Mouse (Mus musculus): Measurements from ENCODE around the gene Moxd1. TPM values are rescaled to one million over a fixed set of nuclear protein-coding genes. Genes with fewer than 3 reads are reported as not detected.
"Not testable (repeated sequence)": the region's sequence is repeated elsewhere in the genome, so short reads cannot be mapped to it uniquely, and the experiment has no call there.

Gene Moxd1
- polyA plus RNA-seq, 2 experiments: 0.12 TPM; not detected in 1

DNA sequence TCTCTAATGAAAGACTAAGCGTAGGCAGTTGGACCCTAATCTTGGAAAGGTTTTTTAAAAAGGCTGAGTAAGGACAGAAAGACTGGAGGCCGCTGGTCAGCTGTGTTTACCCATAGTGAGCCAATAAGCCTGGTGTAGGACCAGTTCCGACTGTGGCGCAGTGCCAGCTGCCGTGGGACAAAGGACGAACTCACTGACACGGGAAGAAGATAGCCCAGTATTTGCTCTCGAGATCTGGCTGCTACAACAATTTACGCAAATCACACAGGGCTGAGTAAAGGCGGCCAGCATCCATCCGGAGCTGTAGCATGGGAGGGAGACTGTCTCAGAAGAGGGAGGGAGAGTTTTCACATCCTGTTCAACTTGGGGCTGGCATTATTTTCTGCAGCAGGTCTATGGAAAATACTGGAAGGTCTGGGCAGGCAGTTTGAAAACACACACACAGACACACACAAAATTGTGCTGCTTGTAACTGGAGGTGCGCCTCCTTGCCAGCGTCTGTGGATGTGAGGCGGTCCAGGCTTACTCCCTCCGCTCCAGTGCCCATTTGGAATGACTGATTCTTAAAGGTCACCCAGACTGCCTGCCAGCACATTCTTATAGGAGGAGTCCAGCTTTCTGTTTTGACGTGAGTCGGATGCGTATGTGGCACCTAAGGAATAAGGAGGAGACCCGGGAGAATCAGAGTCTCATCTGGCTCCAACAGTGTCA, 94.0 kb downstream of the Moxd1 start:
- H3K4me1 ChIP-seq (replicated peaks; ENCODE audit: control insufficient read depth in 2 of 2, insufficient read depth in 2 of 2, low read length in 1 of 2): no peaks in the 10 kb centered on the region; a peak in 1 of 4 replicates
- DNase-seq (ENCODE audit: low read depth in 3 of 3, low spot score in 3 of 3) (peak in 1 of 3 experiments; percentile 2), ATAC-seq (ENCODE audit: insufficient read depth) (no peak)
- no peak for TF ChIP-seq EP300 (IDR thresholded peaks at IDR 0.05; ENCODE audit: low read depth)
- no peak for TF ChIP-seq CTCF (IDR thresholded peaks at IDR 0.05; ENCODE audit: low read depth)
- H3K36me3 ChIP-seq (replicated peaks; ENCODE audit: control insufficient read depth, insufficient read depth, low read depth): no peaks in the 10 kb centered on the region
- no peak overlapping the region for H3K9ac ChIP-seq (replicated peaks)
- no peaks in the 10 kb centered on the region for H3K9me3 ChIP-seq (ENCODE audit: control insufficient read depth, low read length)
- H3K27me3 ChIP-seq (ENCODE audit: control insufficient read depth, insufficient read depth, low read length): no peaks in the 10 kb centered on the region
- H3K4me2 ChIP-seq (ENCODE audit: low read depth): no peak overlapping the region
- WGBS (ENCODE audit: insufficient replicate concordance): 61% methylated on average over 19 of the region's 19 CpGs
- no peak overlapping the region for H3K4me3 ChIP-seq (ENCODE audit: insufficient read depth in 1 of 2, low read depth in 2 of 2, low read length in 2 of 2)
- no peak overlapping the region for H3K27ac ChIP-seq

DNA sequence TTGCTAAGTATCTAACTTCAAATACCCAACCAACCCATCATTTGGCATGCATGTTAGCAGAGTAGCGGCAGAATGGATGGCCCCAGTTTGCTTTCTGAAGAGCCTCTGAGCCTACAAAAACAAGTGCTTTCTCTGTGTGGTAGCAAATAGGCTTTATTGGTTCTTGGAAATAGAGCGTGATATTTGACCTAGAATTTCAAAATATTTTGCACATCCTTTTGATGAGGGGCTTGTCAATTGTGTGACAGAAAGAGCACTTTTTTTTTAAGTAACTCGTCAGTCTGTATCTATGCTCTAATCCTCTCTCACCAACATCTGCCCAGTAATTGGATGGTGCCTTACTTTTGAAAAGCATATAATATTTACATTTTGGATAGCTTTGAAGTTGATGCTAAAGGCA, 97.0 kb downstream of the Moxd1 start:
- no peaks in the 10 kb centered on the region for H3K9me3 ChIP-seq (ENCODE audit: control insufficient read depth, low read length)
- ATAC-seq (ENCODE audit: insufficient read depth): no peak

DNA sequence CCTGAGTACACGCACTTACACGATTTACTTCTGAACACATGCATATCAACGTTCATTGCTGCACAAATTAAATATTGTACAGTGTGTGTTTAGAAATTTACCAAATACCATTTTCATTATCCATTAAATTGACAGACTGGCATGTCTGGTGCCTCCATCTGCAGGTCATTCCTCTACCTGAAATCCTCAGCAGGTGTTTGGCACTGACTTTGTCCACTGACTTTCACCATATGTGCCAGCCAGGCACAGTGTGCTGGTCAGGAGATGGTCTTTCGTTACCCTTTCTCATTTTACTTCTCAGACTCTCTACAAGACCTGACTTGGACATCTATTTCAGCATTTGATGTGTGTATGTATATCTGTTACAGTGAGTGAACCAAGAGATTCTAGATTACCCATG, 99.7 kb downstream of the Moxd1 start:
- Histone ChIP-seq H3K4me3 (ENCODE audit: insufficient read depth in 1 of 2, low read depth in 2 of 2, low read length in 2 of 2) (no peak overlapping the region), H3K9me3 (ENCODE audit: control insufficient read depth, low read length) (no peaks in the 10 kb centered on the region), H3K27ac (no peak overlapping the region), H3K36me3 (replicated peaks; ENCODE audit: control insufficient read depth, insufficient read depth, low read depth) (no peaks in the 10 kb centered on the region), H3K9ac (replicated peaks) (no peak overlapping the region), H3K4me2 (ENCODE audit: low read depth) (no peak overlapping the region), H3K27me3 (ENCODE audit: control insufficient read depth, insufficient read depth, low read length) (no peaks in the 10 kb centered on the region), H3K4me1 (replicated peaks; ENCODE audit: control insufficient read depth in 2 of 2, insufficient read depth in 2 of 2, low read length in 1 of 2) (no peaks in the 10 kb centered on the region)
- TF ChIP-seq EP300 (IDR thresholded peaks at IDR 0.05; ENCODE audit: low read depth) (no peak), CTCF (IDR thresholded peaks at IDR 0.05; ENCODE audit: low read depth) (no peak)
- 67% methylated on average over 4 of the region's 4 CpGs for WGBS (ENCODE audit: insufficient replicate concordance)
- ATAC-seq (ENCODE audit: insufficient read depth) (no peak), DNase-seq (ENCODE audit: low read depth in 3 of 3, low spot score in 3 of 3) (no peak)

More for the DNA sequence above, 97.0 kb downstream of the Moxd1 start:
- Histone ChIP-seq H3K4me2 (ENCODE audit: low read depth) (no peak overlapping the region), H3K27me3 (ENCODE audit: control insufficient read depth, insufficient read depth, low read length) (no peaks in the 10 kb centered on the region), H3K36me3 (replicated peaks; ENCODE audit: control insufficient read depth, insufficient read depth, low read depth) (no peaks in the 10 kb centered on the region), H3K4me3 (ENCODE audit: insufficient read depth in 1 of 2, low read depth in 2 of 2, low read length in 2 of 2) (no peak overlapping the region), H3K4me1 (replicated peaks; ENCODE audit: control insufficient read depth in 2 of 2, insufficient read depth in 2 of 2, low read length in 1 of 2) (no peaks in the 10 kb centered on the region; a peak in 1 of 4 replicates), H3K27ac (no peak overlapping the region), H3K9ac (replicated peaks) (no peak overlapping the region)
- no peak for TF ChIP-seq CTCF (IDR thresholded peaks at IDR 0.05; ENCODE audit: low read depth)
- no peak for TF ChIP-seq EP300 (IDR thresholded peaks at IDR 0.05; ENCODE audit: low read depth)
- DNase-seq (ENCODE audit: low read depth in 3 of 3, low spot score in 3 of 3): no peak
- WGBS (ENCODE audit: insufficient replicate concordance): 50% methylated on average over 3 of the region's 3 CpGs

DNA sequence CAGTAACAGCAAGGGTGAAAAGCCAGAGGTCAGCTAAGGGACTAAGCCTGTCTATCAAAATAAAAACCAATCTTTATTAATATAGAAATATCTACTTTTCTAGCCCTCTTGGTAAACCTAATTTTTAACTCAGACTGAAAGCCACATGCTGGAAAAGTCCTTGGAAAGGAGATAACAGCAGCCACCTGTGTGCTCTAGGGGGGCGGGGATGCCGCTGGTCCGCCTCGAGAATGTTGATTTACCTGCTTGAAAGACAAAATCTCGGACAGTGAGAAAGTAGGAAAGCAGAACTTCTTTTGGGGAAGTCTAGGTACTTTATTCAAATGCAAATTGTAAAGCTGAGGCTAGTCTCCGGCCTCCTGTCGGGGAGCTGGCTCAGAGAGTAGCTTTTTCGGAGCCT, 103.9 kb downstream of the Moxd1 start:
- 49% methylated on average over 7 of the region's 8 CpGs for WGBS (ENCODE audit: insufficient replicate concordance)
- ATAC-seq (ENCODE audit: insufficient read depth); H3K36me3 ChIP-seq (replicated peaks; ENCODE audit: control insufficient read depth, insufficient read depth, low read depth); H3K4me2 ChIP-seq (ENCODE audit: low read depth); H3K9ac ChIP-seq (replicated peaks); H3K4me1 ChIP-seq (replicated peaks; ENCODE audit: control insufficient read depth in 2 of 2, insufficient read depth in 2 of 2, low read length in 1 of 2); H3K4me3 ChIP-seq (ENCODE audit: insufficient read depth in 1 of 2, low read depth in 2 of 2, low read length in 2 of 2); H3K9me3 ChIP-seq (ENCODE audit: control insufficient read depth, low read length); H3K27me3 ChIP-seq (ENCODE audit: control insufficient read depth, insufficient read depth, low read length); DNase-seq (ENCODE audit: low read depth in 3 of 3, low spot score in 3 of 3); H3K27ac ChIP-seq: not testable (repeated sequence)

DNA sequence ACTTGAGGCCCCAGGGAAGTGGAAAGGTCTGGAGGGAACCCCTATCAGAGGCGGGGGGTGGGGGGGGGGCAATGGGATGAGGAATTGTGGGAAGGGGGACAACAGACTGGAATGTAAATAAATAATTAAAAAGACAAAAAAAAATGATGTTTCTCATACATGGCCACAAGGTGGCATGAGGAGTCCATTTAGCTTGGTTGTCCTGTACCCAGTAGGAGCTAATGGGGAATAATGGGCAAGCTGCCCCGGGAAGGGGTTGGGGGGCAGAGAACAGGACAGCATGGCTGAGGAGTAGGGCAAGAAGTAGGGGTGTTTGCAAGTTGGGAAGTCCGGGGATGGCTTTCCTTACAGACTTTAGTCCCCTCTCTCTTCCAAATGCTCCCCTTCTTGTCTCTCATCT, 109.5 kb downstream of the Moxd1 start:
- Histone ChIP-seq H3K27ac (no peak overlapping the region), H3K9me3 (ENCODE audit: control insufficient read depth, low read length) (no peaks in the 10 kb centered on the region), H3K4me2 (ENCODE audit: low read depth) (no peak overlapping the region), H3K27me3 (ENCODE audit: control insufficient read depth, insufficient read depth, low read length) (no peaks in the 10 kb centered on the region), H3K4me3 (ENCODE audit: insufficient read depth in 1 of 2, low read depth in 2 of 2, low read length in 2 of 2) (no peak overlapping the region), H3K36me3 (replicated peaks; ENCODE audit: control insufficient read depth, insufficient read depth, low read depth) (no peaks in the 10 kb centered on the region), H3K4me1 (replicated peaks; ENCODE audit: control insufficient read depth in 2 of 2, insufficient read depth in 2 of 2, low read length in 1 of 2) (no peaks in the 10 kb centered on the region), H3K9ac (replicated peaks) (no peak overlapping the region)
- no peak for TF ChIP-seq EP300 (IDR thresholded peaks at IDR 0.05; ENCODE audit: low read depth)
- TF ChIP-seq CTCF (IDR thresholded peaks at IDR 0.05; ENCODE audit: low read depth): peak; percentile 13; the same call in 1 of the 2 replicates
- DNase-seq (ENCODE audit: low read depth in 3 of 3, low spot score in 3 of 3): no peak
- no peak for ATAC-seq (ENCODE audit: insufficient read depth)
- 50% methylated on average over 3 of the region's 3 CpGs for WGBS (ENCODE audit: insufficient replicate concordance)

All from liver, embryonic 14.5 days (tissue).